Mouse (Mus musculus) limb, embryonic 14.5 days (tissue): ENCODE data around the gene Bsnd. TPM values are rescaled to one million over a fixed set of nuclear protein-coding genes. Genes with fewer than 3 reads are reported as not detected.
A peak's percentile ranks its signal among the peaks of the same experiment; 100 is the strongest.

Experiments used
- ATAC-seq: fragments of 200-750 bp; cut with Nextera tagmentation; 2 replicates; pipeline ENCODE4 v1.8.0; 2017; ENCODE audit warnings: low read depth, moderate number of reproducible peaks, moderate TSS enrichment; ENCODE audit not compliant: low FRiP score
- DNase-seq: peaks from one replicate; pipeline ENCODE4 v3.0.0-alpha.2; 2015; ENCODE audit warnings: low spot score
- H3K27ac ChIP-seq: fragments of 300-500 bp; sonication (generic); replicated peaks from 2 replicates; pipeline ENCODE4 v1.5.1; 2014; ENCODE audit warnings: low read depth, mild to moderate bottlenecking, low read length, moderate library complexity, mixed read lengths
- H3K27me3 ChIP-seq: fragments of 300-500 bp; sonication (generic); 2 replicates; pipeline ENCODE4 v1.6.1; 2014; ENCODE audit warnings: low read length, mixed read lengths; ENCODE audit not compliant: control insufficient read depth, insufficient read depth
- H3K36me3 ChIP-seq: fragments of 300-500 bp; sonication (generic); 2 replicates; pipeline ENCODE4 v1.6.1; 2014; ENCODE audit warnings: mild to moderate bottlenecking, low read length, moderate library complexity, mixed read lengths; ENCODE audit not compliant: control insufficient read depth, insufficient read depth
- H3K4me1 ChIP-seq: fragments of 300-500 bp; sonication (generic); 2 replicates; pipeline ENCODE4 v1.6.1; 2014; ENCODE audit warnings: antibody characterized with exemption, low read length, mixed read lengths; ENCODE audit not compliant: control insufficient read depth, insufficient read depth
- H3K4me2 ChIP-seq: fragments of 300-500 bp; sonication (generic); replicated peaks from 2 replicates; pipeline ENCODE4 v1.6.1; 2014; ENCODE audit warnings: low read depth, mild to moderate bottlenecking, low read length, moderate library complexity; ENCODE audit not compliant: severe bottlenecking
- H3K4me3 ChIP-seq: fragments of 300-500 bp; sonication (generic); replicated peaks from 2 replicates; pipeline ENCODE4 v1.5.1; 2014; ENCODE audit warnings: low read length
- H3K9ac ChIP-seq: fragments of 300-500 bp; sonication (generic); 2 replicates; pipeline ENCODE4 v1.6.1; 2014; ENCODE audit warnings: mild to moderate bottlenecking, low read depth, low read length, moderate library complexity; ENCODE audit not compliant: severe bottlenecking
- H3K9me3 ChIP-seq: fragments of 300-500 bp; sonication (generic); 2 replicates; pipeline ENCODE4 v1.6.1; 2016; ENCODE audit warnings: low read length; ENCODE audit not compliant: control insufficient read depth
- POLR2A ChIP-seq: fragments of 200-500 bp; IDR thresholded peaks from 2 replicates; pipeline ENCODE4 v1.8.0; 2012; ENCODE audit warnings: inconsistent platforms, mild to moderate bottlenecking, moderate library complexity, borderline replicate concordance; ENCODE audit not compliant: insufficient read depth, insufficient read length; ENCODE audit errors: extremely low read depth
- WGBS: fragments of 180-500 bp; shearing (Covaris S2); extraction: QIAGEN DNeasy Blood & Tissue Kit; methylation state at CpG from one replicate; pipeline ENCODE4 v1.1.7; 2014; 5-methylcytosine and 5-hydroxymethylcytosine counted together
- polyA plus RNA-seq, 2 experiments: library from polyadenylated mRNA; depleted of rRNA in 1 of 2; stranded (reverse) in 1 of 2; unstranded in 1 of 2; fragments of >200 nt; fragmentation: Nextera tagmentation in 1 of 2; extraction: Ambion mirVana in 1 of 2; gene quantifications; 2 replicates each; pipeline versions ENCODE4 v1.2.1 to v1.2.3; 2012 to 2014

Bsnd gene
- polyA plus RNA-seq, 2 experiments = not detected

GRCm38 (mm10) chr4:106530113-106530482 lies 38.0 kb upstream of the Bsnd start:
- no peak for DNase-seq

GRCm38 (mm10) chr4:106529375-106530112 lies 37.5 kb upstream of the Bsnd start:
- Histone ChIP-seq H3K4me2 (peak overlapping the region; percentile 36), H3K4me1 (no peaks in the 10 kb centered on the region), H3K36me3 (no peaks in the 10 kb centered on the region), H3K9ac (peak overlapping the region; percentile 1; the same call in 1 of the 2 replicates), H3K9me3 (no peaks in the 10 kb centered on the region), H3K27ac (no peak overlapping the region), H3K27me3 (no peaks in the 10 kb centered on the region), H3K4me3 (peak overlapping the region; percentile 6)
- TF ChIP-seq POLR2A = no peak
- DNase-seq (peak; percentile 96), ATAC-seq (peak; percentile 83)
- WGBS = 19% methylated on average over 17 of the region's 17 CpGs

More at GRCm38 (mm10) chr4:106530113-106530482, 38.0 kb upstream of the Bsnd start:
- no peaks in the 10 kb centered on the region for H3K27me3 ChIP-seq
- 0 out of 2 replicates have a peak, but pooled peaks have one; percentile 11 for ATAC-seq
- no peak for TF ChIP-seq POLR2A
- no peaks in the 10 kb centered on the region for H3K36me3 ChIP-seq
- H3K4me3 ChIP-seq = no peak overlapping the region
- H3K4me1 ChIP-seq = no peaks in the 10 kb centered on the region
- no peak overlapping the region for H3K27ac ChIP-seq
- no peaks in the 10 kb centered on the region for H3K9me3 ChIP-seq
- no peak overlapping the region for H3K9ac ChIP-seq
- 66% methylated on average over 9 of the region's 9 CpGs for WGBS
- no peak overlapping the region for H3K4me2 ChIP-seq

GRCm38 (mm10) chr4:106527856-106528547 lies 35.9 kb upstream of the Bsnd start:
- 72% methylated on average over 7 of the region's 7 CpGs for WGBS
- TF ChIP-seq POLR2A = no peak
- Histone ChIP-seq H3K4me1 (no peaks in the 10 kb centered on the region), H3K9ac (no peak overlapping the region), H3K9me3 (no peaks in the 10 kb centered on the region), H3K4me2 (no peak overlapping the region), H3K4me3 (no peak overlapping the region), H3K27ac (no peak overlapping the region), H3K36me3 (no peaks in the 10 kb centered on the region), H3K27me3 (no peaks in the 10 kb centered on the region)
- DNase-seq (no peak), ATAC-seq (no peak)

- no peak for TF ChIP-seq POLR2A
- no peaks in the 10 kb centered on the region for H3K27me3 ChIP-seq
- no peak for ATAC-seq
- no peak for DNase-seq
- H3K36me3 ChIP-seq = no peaks in the 10 kb centered on the region
- H3K4me2 ChIP-seq = no peak overlapping the region
- no peaks in the 10 kb centered on the region for H3K9me3 ChIP-seq
- no peak overlapping the region for H3K4me3 ChIP-seq
- H3K27ac ChIP-seq = no peak overlapping the region
- no peak overlapping the region for H3K9ac ChIP-seq
- 83% methylated on average over 2 of the region's 2 CpGs for WGBS
- H3K4me1 ChIP-seq = no peaks in the 10 kb centered on the region
Observed at GRCm38 (mm10) chr4:106525001-106525400, 32.9 kb upstream of the Bsnd start.

GRCm38 (mm10) chr4:106524131-106524530 lies 32.0 kb upstream of the Bsnd start:
- TF ChIP-seq POLR2A = no peak
- 78% methylated on average over 2 of the region's 2 CpGs for WGBS
- ATAC-seq = no peak

More at GRCm38 (mm10) chr4:106524131-106524530, 32.0 kb upstream of the Bsnd start:
- no peak overlapping the region for H3K27ac ChIP-seq
- no peak overlapping the region for H3K9ac ChIP-seq
- no peaks in the 10 kb centered on the region for H3K9me3 ChIP-seq
- no peaks in the 10 kb centered on the region for H3K4me1 ChIP-seq
- no peak for DNase-seq
- H3K4me2 ChIP-seq = no peak overlapping the region
- H3K36me3 ChIP-seq = no peaks in the 10 kb centered on the region
- no peak overlapping the region for H3K4me3 ChIP-seq
- no peaks in the 10 kb centered on the region for H3K27me3 ChIP-seq
